Mouse (Mus musculus) G1E-ER4 (cell line): Measurements from ENCODE around the gene Asb6. TPM values are rescaled to one million over a fixed set of nuclear protein-coding genes. Genes with fewer than 3 reads are reported as not detected.

Source experiments
- GATA1 ChIP-seq: IDR thresholded peaks from one replicate; pipeline ENCODE4 v1.8.0; 2012; ENCODE audit warnings: low read length, inconsistent platforms
- polyA plus RNA-seq: library from polyadenylated mRNA; stranded (reverse); fragments of >175 nt; gene quantifications from 2 replicates; pipeline ENCODE4 v1.2.3, GENCODE M21; 2012

Asb6 gene
- 44.5 and 49.3 TPM in 2 replicates for polyA plus RNA-seq

DNA sequence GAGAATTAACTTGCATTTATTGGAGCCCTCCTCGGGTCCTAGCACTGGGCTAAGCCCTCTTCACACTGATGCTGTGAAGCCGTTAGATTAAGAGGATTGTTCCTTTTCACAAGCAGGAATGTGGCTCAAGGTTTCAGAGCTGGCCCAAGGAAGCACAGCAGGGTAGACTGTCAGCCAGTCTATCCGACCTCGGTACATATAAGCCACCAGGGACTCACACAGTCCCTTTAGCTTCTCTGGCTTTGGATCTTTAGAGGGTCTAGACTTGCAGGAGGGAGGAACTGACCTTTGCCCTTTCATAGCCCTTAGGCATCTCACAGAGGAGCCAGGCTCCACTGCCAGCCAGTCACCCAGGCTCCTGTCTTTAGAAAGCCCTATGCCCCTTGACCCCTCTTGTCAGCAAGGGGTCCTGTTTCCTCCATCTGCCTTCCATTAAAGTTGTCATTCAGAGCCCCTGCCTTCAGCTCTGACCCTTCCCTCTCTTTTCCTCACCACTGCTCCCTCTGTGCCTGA, at the start of gene Asb6:
TSS of gene Asb6 (minus strand) at position 51 of the 513 bp plus-strand sequence.
- no peak for TF ChIP-seq GATA1

DNA sequence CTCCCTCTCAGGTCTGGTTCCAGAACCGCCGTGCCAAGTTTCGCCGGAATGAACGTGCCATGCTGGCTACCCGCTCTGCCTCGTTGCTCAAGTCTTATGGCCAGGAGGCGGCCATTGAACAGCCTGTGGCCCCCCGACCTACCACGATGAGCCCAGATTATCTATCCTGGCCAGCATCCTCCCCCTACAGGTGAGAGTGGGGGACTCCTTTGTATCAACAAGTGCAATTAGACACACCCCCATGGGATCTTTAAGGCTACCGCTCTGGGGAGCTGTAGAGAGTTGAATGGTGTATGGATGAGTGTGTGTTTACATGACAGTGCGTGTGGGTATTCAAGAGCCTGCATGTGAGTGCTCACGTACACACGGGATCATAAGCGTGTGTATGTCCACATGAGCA, 49.3 kb upstream of the Asb6 start:
- no peak for TF ChIP-seq GATA1

DNA sequence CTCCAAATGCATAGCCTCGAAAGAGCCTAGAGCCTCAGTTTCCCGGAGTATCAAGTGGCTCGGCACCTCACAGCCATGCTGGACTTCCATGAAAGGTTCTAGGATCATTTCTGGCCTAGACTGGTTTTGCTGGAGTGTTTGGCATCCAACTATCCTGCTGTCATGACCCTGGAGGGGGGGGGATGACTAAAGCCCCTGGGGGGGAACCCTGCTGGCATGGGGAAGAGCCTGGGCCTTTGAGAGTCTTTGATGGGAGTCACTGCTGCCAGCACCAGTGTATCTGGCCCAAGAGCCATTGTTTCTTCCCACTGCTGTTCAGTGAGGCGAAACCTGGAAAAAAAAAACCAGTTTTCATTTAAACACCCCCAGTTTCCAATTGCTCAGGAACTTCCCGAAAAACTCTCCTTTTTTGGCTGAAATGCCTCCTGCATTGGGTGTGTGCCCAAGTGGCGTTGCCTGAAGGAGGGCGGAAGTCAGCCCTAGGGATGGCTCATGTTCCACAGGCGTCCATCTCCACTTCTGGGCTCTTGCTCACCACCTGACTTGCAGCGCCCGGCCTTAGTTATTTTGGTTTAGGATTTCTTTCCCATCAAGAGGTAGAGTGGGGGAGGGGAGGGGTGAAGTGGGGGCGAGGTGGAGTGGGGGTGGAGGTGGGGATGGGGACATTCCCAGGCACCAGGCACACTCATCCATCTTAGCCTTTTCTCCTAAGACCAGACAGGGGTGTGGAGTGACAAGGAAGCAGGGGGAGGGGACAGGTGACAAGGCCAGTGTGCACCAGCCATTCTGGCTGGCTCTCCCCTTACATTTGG, 45.7 kb upstream of the Asb6 start:
- no peak for TF ChIP-seq GATA1

DNA sequence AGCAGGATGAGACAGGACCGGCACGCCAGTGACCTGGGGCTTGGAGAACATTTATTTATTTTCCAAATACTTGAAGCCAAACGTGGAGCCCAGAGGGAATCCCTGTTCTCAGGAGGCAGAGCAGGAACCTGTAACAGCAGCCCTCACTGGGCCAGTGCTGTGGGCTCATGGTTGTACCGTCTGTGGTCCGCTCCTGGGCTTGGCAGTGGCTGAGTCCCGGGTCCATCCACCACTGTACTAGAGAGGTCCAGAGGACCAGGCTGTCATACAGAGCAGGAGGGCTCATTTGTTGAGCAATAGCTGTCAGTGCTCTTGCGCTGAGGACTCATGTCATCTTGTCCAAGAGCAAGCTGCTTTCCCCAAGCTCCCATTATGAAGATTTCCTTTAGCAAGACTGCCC, 45.0 kb upstream of the Asb6 start:
- TF ChIP-seq GATA1: no peak

DNA sequence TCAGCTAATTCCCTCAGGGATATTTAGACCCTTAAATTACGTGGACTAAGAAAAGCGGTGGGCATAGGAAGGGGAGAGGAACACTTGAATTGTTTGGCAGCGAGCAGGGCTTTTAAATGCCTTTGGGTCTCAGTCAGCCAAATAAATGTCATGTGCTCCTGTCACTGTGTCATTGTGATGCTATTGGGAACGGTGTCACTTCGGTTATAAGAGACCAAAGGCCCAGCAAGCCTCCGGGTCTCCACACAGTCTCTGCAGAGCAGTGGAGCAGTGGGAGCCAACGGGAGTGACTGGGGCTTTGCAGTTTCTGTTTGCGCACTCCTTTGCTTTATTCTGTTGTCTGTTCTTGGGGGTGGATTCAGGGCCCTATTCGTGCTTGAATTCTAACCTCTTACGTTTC, 44.3 kb upstream of the Asb6 start:
- no peak for TF ChIP-seq GATA1

DNA sequence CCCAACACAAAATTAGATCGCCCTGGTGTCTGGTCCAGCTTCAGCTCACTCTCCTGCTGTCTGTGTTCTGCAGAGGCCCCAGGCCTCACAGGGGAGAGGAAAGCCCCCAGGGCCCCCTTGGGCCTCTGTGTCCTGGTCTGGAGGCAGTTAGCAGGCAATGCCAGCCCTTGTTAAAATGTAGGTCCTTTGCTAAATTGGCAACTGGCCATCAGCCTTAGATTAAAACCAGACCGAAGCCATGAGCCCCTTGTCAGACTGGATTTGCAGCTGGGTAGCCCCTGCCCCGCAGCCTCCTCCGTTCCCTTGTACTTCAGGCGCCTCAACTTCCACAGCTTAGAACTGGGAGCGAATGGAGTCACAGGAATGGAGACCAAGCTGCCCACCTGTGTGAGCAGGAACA, 42.5 kb upstream of the Asb6 start:
- no peak for TF ChIP-seq GATA1

DNA sequence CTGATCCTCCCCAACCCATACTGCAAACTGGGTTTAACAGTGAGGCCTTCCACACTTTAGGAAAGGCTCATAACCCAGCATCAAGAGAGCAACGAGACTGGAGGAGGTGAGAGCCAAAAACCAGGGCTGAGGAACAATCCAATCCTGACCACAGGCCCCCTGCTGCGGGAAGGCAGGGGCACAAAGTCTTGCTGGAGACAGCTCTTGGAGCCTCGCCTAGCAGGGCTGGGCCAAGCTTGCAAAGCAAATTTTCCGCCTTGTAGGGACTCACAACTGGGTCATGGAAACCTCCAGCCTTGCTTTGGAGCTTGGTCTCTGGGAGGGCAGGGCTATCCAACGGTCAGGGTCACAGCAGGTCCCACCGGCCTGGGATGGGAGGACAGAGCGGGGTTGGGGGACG, 40.7 kb upstream of the Asb6 start:
- no peak for TF ChIP-seq GATA1

DNA sequence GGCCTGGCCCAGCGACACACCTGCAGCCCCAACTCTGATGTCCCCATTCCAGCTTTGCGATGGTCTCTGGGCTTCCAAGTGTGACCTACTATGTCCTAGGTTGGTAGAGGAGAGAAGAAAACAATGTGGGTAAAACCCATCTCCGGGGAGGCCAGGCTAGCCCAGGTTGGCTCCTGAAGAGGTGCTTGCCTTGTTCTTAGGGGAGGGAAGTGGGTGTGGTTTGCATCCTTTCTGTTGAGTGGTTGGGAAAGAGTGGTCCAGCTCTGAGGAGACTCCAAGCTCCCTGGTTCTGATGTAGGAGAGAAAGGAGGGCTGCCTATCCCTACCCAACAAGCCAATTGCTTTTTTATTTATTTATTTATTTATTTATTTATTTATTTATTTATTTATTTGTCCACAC, 35.3 kb upstream of the Asb6 start:
- no peak for TF ChIP-seq GATA1

DNA sequence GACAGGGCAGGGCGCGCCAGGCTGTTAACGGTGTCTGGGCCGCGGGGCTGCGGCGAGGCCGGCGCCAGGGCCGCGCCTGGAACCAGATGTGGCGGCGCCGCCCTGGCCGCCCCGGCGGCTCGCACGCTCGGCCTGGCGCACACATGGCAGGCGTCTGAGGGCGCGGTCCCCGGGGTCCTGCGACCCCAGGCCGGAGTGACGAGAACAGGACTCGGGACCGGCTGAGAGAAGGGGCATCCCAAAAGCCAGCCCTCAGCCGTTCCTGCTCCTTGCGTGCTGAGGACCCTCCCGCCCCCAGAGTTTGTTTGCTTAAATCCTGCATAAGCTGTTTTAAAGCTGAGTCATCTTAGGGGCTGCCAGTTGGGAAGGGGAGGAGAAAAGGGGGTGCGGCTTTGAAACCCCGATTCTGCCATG, 34.8 kb upstream of the Asb6 start:
- no peak for TF ChIP-seq GATA1

DNA sequence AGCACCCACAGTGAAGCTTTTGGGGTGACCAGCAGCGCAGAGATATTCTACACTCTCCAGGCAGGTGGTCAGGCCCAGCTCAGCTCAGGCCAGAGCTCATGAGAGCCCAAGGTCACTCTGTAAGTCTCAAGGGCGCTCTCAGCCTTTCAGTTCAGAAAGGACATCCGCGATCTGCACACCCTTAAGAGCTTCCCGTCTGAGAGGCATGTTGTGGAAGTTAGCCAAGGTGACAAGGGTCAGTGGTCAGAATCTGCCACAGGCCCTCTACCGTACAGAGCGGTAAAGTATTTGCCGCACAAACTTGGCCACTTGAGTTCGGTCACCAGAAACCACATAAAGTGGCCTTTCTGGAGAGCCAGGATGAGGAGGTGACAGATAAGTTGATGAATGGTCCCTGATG, 33.4 kb upstream of the Asb6 start:
- TF ChIP-seq GATA1: no peak

DNA sequence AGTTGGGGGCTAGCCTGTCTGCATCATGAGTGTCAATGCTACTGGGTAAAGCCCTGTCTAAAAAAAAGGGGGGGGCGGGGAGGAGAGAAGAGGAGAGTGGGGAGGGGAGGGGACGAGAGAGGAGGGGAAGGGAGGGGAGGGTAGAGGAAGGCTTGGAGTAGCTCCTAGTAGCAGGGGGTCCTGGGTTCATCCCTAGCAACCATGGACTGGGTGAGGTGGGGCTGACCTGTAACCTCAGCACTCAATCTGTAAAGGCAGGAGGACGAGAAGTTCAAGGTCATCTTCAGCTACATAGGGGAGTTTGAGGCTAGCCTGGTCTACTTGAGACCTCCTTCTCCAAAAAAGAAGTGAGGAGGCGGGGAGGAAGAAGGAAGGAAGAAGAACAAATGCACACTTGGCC, 31.9 kb upstream of the Asb6 start:
- no peak for TF ChIP-seq GATA1

DNA sequence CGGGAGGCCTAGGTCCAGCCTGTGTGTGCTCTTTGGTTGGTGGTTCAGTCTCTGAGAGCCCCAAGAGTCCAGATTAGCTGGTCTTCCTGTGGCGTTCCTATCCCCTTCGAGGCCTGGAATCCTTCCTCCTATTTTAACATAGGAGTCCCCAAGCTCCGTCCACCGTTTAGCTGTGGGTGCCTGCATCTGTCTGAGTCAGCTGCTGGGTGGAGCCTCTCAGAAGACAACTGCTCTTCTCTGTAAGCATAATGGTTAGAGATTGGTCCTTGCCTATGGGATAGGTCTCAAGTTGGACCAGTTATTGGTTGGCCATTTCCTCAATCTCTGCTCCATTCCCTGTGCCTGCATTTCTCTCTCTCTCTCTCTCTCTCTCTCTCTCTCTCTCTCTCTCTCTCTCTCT, 29.6 kb upstream of the Asb6 start:
- no peak for TF ChIP-seq GATA1

DNA sequence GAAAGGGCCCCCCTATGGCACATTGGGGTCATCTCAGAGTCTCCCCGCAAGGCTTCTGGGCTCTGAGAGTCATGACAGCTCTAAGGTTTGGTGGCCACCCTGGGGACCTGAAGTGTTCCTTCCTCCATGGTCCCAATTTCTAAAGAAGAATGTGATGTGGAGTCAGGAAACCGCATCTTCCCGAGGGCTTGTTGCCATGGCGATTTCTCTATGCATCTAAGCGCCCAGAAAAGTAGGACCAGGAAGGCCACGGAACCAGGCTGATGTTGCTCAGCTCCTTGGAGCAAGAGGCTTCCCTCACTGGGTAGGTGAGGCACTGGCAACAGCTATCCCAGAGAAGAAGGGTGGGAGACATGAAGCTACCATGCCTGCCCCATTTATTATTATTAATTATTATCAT, 26.9 kb upstream of the Asb6 start:
- no peak for TF ChIP-seq GATA1

DNA sequence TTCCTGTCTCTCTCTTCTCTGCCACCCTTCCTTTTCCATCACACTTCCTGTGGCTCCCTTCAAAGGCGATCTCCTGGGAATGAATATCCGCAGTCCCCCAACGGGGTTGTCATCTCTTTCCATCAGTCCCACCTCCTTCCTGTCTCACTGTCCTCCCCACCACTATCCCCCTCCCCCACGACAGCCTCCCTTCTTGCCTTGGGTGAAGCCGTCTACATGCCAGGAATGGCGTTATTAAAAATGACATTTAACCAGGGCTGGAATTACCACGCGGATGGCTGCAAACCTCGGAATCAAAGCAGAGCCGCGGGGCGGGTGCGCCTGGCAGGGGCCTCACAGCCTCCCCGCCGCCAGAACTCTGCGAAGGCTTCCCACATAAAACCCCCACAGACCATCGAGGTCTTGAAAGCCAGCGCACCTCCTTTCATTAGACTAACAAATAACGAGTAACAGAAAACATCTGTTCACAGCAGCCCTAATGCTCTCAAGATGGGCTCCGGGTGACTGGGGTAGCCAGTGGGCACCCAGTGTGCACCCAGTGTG, 22.7 kb upstream of the Asb6 start:
- no peak for TF ChIP-seq GATA1

DNA sequence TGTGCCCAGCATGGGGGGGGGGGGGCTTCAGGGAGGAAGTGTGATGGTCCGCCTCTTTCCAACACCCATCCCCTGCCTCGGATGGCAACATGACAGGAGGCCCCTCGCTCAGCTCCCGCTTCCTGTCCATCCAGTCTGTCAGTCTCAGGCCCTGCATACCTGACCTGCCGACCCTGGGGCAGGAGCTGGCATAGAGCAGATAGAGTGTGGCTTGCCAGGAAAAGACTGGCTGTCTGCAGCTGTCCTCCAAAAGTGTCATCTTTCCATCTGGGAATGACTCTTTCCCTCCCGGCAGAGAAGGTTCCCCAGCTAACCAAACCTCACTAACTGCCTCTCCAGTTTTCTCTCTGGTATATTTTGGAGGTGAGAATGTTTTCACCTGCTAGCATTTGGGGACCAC, 20.4 kb upstream of the Asb6 start:
- no peak for TF ChIP-seq GATA1

DNA sequence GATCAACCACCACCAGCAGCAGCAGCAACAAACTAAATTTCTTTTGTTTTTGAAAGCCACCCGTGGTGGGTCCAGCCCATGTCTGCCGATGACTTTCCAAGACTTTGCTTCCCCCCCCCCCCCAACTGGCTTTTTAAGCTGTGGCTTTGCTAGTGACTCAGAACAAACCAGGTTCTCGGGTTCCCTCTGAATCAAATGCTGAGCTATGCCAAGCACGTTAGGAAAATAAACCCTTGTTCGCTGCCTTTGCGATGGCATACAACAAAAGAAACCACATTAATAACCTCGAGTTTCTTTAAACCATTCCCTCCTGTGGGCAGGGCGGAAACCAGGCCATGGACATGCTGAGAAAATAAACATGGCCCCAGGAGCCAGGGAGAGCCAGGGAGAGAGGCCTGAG, 18.1 kb upstream of the Asb6 start:
- TF ChIP-seq GATA1: no peak

DNA sequence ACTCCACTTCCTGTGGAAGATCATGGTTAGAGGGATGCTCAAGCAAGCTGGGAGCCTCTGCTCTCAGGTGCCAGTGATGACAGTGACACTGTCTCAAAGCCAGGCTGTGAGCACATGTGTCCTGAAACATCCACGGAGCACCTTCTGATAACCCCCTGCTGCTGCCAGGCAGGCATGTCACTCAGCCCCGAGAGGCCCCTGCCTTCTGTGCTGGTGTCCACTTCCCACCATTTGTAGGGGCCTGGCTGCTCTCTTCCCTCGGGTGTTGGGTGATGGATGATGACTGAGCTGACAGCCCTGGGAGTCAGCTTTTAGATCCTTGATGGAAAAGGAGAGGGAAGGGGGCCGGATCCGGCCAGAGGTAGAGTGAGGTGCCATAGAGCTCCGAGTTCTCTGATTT, 16.6 kb upstream of the Asb6 start:
- TF ChIP-seq GATA1: no peak

DNA sequence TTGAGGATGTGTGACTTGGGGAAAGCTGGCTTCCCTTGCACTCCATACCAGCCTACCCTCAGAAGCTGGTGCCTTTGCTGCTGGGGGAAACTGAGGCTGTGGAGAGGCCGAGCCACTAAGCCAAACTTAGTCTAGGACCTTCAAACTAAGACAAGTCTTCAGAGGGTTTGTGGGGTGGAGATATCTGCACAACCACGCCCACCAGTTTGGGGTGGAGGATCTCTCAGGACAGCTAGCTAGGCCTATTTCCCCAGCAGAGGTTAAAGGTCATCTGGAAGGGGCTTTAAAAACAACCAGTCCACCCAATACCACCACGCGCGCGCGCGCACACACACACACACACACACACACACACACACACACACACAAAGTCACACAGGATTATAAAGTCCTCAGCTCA, 16.1 kb upstream of the Asb6 start:
- no peak for TF ChIP-seq GATA1
